Mouse (Mus musculus) embryonic facial prominence, embryonic 14.5 days (tissue): ENCODE data around the gene Abhd14b. TPM values are rescaled to one million over a fixed set of nuclear protein-coding genes. Genes with fewer than 3 reads are reported as not detected.
A peak's percentile ranks its signal among the peaks of the same experiment; 100 is the strongest.

Experiments used
- ATAC-seq: fragments of 200-750 bp; cut with Nextera tagmentation; 2 replicates; pipeline ENCODE4 v1.8.0; 2017; ENCODE audit warnings: low read depth, moderate number of reproducible peaks, moderate TSS enrichment
- DNase-seq: peaks from one replicate; pipeline ENCODE4 v3.0.0-alpha.2; 2015; ENCODE audit warnings: low spot score
- H3K27ac ChIP-seq: fragments of 300-500 bp; sonication (generic); replicated peaks from 2 replicates; pipeline ENCODE4 v1.5.1; 2014; ENCODE audit warnings: low read depth, mild to moderate bottlenecking, low read length, moderate library complexity
- H3K27me3 ChIP-seq: fragments of 300-500 bp; sonication (generic); replicated peaks from 2 replicates; pipeline ENCODE4 v1.6.1; 2014; ENCODE audit warnings: low read length; ENCODE audit not compliant: control insufficient read depth, insufficient read depth
- H3K36me3 ChIP-seq: fragments of 300-500 bp; sonication (generic); 2 replicates; pipeline ENCODE4 v1.6.1; 2014; ENCODE audit warnings: low read length, mixed read lengths; ENCODE audit not compliant: control insufficient read depth, insufficient read depth
- H3K4me1 ChIP-seq: fragments of 300-500 bp; sonication (generic); 2 replicates; pipeline ENCODE4 v1.6.1; 2014; ENCODE audit warnings: antibody characterized with exemption, low read length; ENCODE audit not compliant: control insufficient read depth, insufficient read depth
- H3K4me2 ChIP-seq: fragments of 300-500 bp; sonication (generic); 2 replicates; pipeline ENCODE4 v1.6.1; 2014; ENCODE audit warnings: low read depth, mild to moderate bottlenecking, low read length, moderate library complexity, mixed read lengths
- H3K4me3 ChIP-seq: fragments of 300-500 bp; sonication (generic); 2 replicates; pipeline ENCODE4 v1.5.1; 2014; ENCODE audit warnings: low read depth, mild to moderate bottlenecking, low read length
- H3K9ac ChIP-seq: fragments of 300-500 bp; sonication (generic); 2 replicates; pipeline ENCODE4 v1.6.1; 2014; ENCODE audit warnings: low read depth, mild to moderate bottlenecking, low read length, moderate library complexity, mixed read lengths
- H3K9me3 ChIP-seq: fragments of 300-500 bp; sonication (generic); 2 replicates; pipeline ENCODE4 v1.6.1; 2016; ENCODE audit warnings: low read length; ENCODE audit not compliant: control insufficient read depth
- WGBS: fragments of 180-500 bp; shearing (Covaris S2); extraction: QIAGEN DNeasy Blood & Tissue Kit; methylation state at CpG from one replicate; pipeline ENCODE4 v1.1.7; 2014; 5-methylcytosine and 5-hydroxymethylcytosine counted together
- polyA plus RNA-seq: library from polyadenylated mRNA; unstranded; fragments of >200 nt; fragmentation: Nextera tagmentation; extraction: Ambion mirVana; gene quantifications from 2 replicates; pipeline ENCODE4 v1.2.1, GENCODE M21; 2014

Gene Abhd14b
- polyA plus RNA-seq, 1 experiment from 2014 or later: 21.5 TPM

- Histone ChIP-seq H3K9me3 (no peaks in the 10 kb centered on the region), H3K27me3 (no peaks in the 10 kb centered on the region), H3K36me3 (peaks cover 44% of the 10 kb centered on the region), H3K4me1 (peaks cover 39% of the 10 kb centered on the region), H3K4me3 (no peak overlapping the region), H3K4me2 (no peak overlapping the region), H3K9ac (peak overlapping the region; percentile 10; the same call in 1 of the 2 replicates), H3K27ac (no peak overlapping the region)
- 80% methylated on average over 15 of the region's 15 CpGs for WGBS
- DNase-seq: no peak
- ATAC-seq: no peak
These were observed 12.7 kb downstream of the Abhd14b start for GRCm38 (mm10) chr9:106459946-106460345.

DNA sequence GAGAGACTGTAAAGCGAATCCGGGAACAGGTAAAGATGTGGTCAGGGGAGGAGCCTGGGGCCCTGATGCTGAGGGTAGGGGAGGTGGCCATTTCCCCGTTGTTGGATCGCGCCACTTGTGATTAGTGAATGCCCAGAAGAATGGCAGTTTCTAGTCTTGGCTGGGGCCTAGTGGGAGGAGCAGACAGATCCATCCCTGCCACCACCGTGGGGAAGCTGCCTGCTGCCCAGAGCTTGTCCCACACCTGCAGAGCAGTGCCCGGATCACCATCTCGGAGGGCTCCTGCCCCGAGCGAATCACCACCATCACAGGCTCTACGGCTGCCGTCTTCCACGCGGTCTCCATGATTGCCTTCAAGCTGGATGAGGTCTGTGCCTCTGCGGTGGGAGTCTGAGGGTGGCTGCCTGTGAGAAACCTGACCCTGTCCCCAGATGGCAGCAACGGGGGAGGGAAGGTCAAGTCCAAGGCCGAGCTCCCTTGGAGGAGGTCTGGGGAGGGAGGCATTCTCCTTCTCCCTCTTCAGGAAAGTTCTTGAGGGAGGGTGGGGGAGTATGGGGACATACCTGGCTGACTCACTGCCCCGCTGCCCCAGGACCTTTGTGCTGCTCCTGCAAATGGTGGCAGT lies 13.3 kb downstream of the Abhd14b start:
- Histone ChIP-seq H3K4me1 (peaks cover 33% of the 10 kb centered on the region), H3K4me2 (no peak overlapping the region), H3K27ac (no peak overlapping the region), H3K4me3 (no peak overlapping the region), H3K27me3 (no peaks in the 10 kb centered on the region), H3K9ac (0 out of 2 replicates have a peak overlapping the region, but pooled peaks have one; percentile 10), H3K9me3 (no peaks in the 10 kb centered on the region), H3K36me3 (peaks cover 44% of the 10 kb centered on the region)
- ATAC-seq (no peak), DNase-seq (no peak)
- WGBS: 70% methylated on average over 18 of the region's 18 CpGs

- WGBS: 93% methylated on average over 8 of the region's 9 CpGs
- peaks cover 28% of the 10 kb centered on the region for H3K4me1 ChIP-seq
- peaks cover 44% of the 10 kb centered on the region for H3K36me3 ChIP-seq
These were observed 13.8 kb downstream of the Abhd14b start for GRCm38 (mm10) chr9:106461026-106461415.

DNA sequence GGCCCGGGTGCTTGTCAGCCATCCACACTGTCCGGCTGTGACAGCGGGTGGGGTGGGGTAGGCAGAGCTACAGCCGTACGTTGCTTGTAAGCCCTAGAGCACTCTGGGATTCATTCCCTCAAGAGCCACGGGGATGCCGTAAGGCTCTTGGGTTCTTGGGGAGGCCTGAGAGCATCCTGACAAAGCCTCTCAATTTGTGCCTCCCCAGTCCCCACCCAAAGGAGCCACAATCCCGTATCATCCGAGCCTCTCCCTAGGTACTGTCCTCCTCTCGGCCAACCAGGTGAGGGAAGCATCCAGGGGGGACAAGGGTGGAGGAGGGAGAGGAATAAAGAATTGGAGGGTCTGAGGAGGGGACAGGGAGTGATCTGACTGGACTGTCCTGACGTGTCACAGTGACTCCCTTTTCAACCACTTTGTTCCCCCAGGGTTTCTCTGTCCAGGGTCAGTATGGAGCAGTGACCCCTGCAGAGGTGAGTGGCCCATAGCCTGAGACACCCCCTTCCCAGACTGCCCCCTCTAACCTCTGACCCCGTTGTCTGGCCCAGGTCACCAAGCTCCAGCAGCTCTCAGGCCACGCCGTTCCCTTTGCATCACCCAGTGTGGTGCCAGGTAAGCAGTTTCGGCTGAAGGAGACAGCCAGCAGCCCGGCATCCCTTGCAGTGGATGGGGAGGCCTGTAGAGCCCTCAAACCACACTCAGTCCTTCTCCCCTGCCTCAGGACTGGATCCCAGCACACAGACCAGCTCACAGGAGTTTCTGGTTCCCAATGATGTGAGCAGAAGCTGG lies 14.6 kb downstream of the Abhd14b start:
- H3K9ac ChIP-seq: no peak overlapping the region
- no peaks in the 10 kb centered on the region for H3K9me3 ChIP-seq
- DNase-seq: no peak
- WGBS: 83% methylated on average over 16 of the region's 16 CpGs
- ATAC-seq: no peak
- no peaks in the 10 kb centered on the region for H3K27me3 ChIP-seq
- H3K36me3 ChIP-seq: peaks cover 44% of the 10 kb centered on the region
- peaks cover 20% of the 10 kb centered on the region for H3K4me1 ChIP-seq
- no peak overlapping the region for H3K27ac ChIP-seq
- H3K4me3 ChIP-seq: no peak overlapping the region
- no peak overlapping the region for H3K4me2 ChIP-seq

More at GRCm38 (mm10) chr9:106461026-106461415, 13.8 kb downstream of the Abhd14b start:
- DNase-seq (no peak), ATAC-seq (no peak)
- no peaks in the 10 kb centered on the region for H3K27me3 ChIP-seq
- H3K9ac ChIP-seq: no peak overlapping the region
- no peaks in the 10 kb centered on the region for H3K9me3 ChIP-seq
- H3K27ac ChIP-seq: no peak overlapping the region
- no peak overlapping the region for H3K4me3 ChIP-seq
- H3K4me2 ChIP-seq: no peak overlapping the region

GRCm38 (mm10) chr9:106462430-106462800 lies 15.2 kb downstream of the Abhd14b start:
- Histone ChIP-seq H3K4me3 (no peak overlapping the region), H3K27me3 (no peaks in the 10 kb centered on the region), H3K9ac (no peak overlapping the region), H3K36me3 (peaks cover 44% of the 10 kb centered on the region), H3K4me2 (no peak overlapping the region), H3K4me1 (peaks cover 14% of the 10 kb centered on the region), H3K9me3 (no peaks in the 10 kb centered on the region), H3K27ac (no peak overlapping the region)
- no peak for ATAC-seq
- 89% methylated on average over 12 of the region's 12 CpGs for WGBS
- DNase-seq: no peak

DNA sequence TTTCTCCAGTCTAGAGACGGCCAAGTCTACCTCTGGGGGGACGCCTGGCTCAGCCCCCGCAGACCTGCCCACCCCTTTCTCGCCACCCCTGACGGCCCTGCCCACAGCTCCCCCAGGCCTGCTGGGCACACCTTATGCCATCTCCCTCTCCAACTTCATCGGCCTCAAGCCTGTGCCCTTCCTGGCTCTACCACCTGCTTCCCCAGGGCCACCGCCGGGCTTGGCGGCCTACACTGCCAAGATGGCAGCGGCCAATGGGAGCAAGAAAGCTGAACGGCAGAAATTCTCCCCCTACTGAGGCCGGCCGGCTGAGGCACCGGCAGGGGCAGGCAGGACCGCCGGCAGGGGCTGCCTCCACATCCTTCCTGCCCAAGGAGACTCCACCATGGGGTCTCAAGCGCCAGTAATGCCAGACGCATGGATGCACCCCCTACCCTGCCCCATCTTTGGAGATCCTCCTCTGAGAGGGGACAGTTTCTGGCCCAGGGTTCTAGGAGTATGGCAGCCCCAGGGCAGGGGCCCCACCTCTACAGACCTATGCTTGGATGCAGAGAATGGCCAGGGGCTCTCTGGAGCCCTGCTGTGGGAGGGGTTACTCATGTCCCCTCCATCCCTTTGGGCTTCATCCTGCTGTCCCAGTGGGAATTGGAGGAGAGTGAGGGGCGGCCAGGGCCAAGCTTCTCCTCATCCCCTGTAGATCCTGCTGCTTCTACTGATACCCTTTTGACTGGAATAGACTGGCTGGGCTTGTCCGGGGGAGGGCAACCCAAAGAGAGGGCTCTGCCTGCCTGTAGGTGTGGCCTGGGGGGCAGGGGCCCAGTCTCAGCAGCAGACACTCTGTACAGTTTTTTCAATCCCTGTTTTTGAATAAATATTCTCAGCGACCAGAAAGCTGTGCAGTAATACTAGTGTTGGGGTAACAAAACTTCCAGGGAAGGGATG lies 16.1 kb downstream of the Abhd14b start:
- Histone ChIP-seq H3K9ac (no peak overlapping the region), H3K4me1 (peaks cover 4% of the 10 kb centered on the region), H3K27ac (no peak overlapping the region), H3K36me3 (peaks cover 44% of the 10 kb centered on the region), H3K4me2 (no peak overlapping the region), H3K9me3 (no peaks in the 10 kb centered on the region), H3K27me3 (no peaks in the 10 kb centered on the region), H3K4me3 (no peak overlapping the region)
- DNase-seq (no peak), ATAC-seq (no peak)
- WGBS: 84% methylated on average over 21 of the region's 21 CpGs

GRCm38 (mm10) chr9:106464751-106465541 lies 17.7 kb downstream of the Abhd14b start:
- Histone ChIP-seq H3K36me3 (peaks cover 42% of the 10 kb centered on the region), H3K4me3 (peak overlapping the region; percentile 59), H3K9me3 (no peaks in the 10 kb centered on the region), H3K4me2 (peak overlapping the region; percentile 98), H3K27ac (no peak overlapping the region; the same call in none of the 2 replicates), H3K27me3 (no peaks in the 10 kb centered on the region), H3K4me1 (peaks cover 4% of the 10 kb centered on the region), H3K9ac (peak overlapping the region; percentile 76)
- peak; percentile 75 for ATAC-seq
- 3% methylated on average over 41 of the region's 99 CpGs for WGBS
- DNase-seq: peak; percentile 79
